Mouse (Mus musculus) thymus, postnatal 14 days (tissue): Measurements from ENCODE around the gene Yipf6.

Source experiments
- DNase-seq: peaks from one replicate; pipeline ENCODE4 v3.0.0; 2021

The Yipf6 gene

GRCm38 (mm10) chrX:98936101-98936500 is at the start of gene Yipf6:
Gene Yipf6, plus strand, starts transcription at chrX:98936316.
- DNase-seq: peak; percentile 3

DNA sequence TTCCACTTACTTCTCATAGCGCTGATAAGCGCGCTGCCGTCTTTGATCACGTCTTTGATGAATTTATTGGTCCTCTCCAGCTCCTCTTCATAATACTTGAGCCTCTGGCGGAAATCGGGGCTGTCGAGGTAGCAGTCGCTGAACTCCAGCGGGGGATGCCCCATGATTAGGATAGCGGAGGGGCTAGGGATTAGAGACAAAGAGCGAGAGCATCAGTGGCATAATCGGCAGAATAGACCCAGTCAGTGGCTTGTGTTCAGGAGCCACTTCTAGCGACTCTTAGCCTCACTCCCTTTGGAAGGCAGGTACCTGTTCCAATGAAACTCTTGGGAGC is 46.1 kb upstream of the Yipf6 start:
- no peak for DNase-seq

GRCm38 (mm10) chrX:98890406-98891116 is 45.6 kb upstream of the Yipf6 start, which contains the start of gene Ophn1:
Gene Ophn1, minus strand, starts transcription at chrX:98891025.
- DNase-seq: no peak

- no peak for DNase-seq
Measured at GRCm38 (mm10) chrX:98898307-98898706, 37.8 kb upstream of the Yipf6 start.

- DNase-seq: no peak
Measured at GRCm38 (mm10) chrX:98904226-98904625, 31.9 kb upstream of the Yipf6 start.

- no peak for DNase-seq
Measured at GRCm38 (mm10) chrX:98908910-98909309, 27.2 kb upstream of the Yipf6 start.

GRCm38 (mm10) chrX:98919423-98919822 is 16.7 kb upstream of the Yipf6 start:
- DNase-seq: no peak

DNA sequence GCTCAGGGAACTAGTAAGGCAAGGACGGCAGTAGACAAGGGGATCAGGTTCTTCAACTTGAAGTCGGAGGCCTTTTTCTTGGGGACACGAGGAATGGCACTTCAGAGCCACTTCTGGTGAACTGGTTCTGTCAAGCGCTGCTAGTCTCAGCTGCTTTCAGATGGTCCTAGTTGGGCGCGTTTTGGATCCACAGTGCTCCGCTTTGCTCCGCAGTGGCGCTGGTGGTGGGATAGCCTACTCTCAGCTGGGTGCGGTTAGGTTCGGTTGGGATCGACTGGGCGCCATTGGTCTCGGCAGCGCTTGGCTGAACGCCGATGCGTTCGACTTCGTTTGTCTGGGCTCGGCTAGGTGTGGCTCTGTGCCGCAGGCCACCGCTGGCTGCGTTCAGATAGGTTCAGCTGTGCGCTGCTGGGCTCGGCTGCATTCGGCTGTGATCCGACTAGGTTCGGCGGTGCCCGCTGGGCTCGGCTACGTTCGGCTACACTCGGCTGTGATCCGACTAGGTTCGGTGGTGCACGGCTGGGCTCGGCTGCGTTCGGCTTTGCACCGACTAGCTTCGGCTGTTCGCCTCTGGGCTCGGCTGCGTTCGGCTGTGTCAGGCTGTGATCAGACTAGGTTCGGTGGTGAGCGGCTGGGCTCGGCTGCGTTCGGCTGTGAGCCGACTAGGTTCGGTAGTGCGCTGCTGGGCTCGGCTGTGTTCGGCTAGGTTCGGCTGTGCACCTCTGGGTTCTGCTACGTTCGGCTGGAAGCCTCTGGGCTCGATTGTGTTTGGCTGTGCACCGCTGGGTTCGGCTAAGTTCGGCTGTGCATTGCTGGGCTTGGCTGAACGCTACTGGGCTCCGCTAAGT is 815 bp downstream of the Yipf6 start:
- DNase-seq: peak; percentile 90

DNA sequence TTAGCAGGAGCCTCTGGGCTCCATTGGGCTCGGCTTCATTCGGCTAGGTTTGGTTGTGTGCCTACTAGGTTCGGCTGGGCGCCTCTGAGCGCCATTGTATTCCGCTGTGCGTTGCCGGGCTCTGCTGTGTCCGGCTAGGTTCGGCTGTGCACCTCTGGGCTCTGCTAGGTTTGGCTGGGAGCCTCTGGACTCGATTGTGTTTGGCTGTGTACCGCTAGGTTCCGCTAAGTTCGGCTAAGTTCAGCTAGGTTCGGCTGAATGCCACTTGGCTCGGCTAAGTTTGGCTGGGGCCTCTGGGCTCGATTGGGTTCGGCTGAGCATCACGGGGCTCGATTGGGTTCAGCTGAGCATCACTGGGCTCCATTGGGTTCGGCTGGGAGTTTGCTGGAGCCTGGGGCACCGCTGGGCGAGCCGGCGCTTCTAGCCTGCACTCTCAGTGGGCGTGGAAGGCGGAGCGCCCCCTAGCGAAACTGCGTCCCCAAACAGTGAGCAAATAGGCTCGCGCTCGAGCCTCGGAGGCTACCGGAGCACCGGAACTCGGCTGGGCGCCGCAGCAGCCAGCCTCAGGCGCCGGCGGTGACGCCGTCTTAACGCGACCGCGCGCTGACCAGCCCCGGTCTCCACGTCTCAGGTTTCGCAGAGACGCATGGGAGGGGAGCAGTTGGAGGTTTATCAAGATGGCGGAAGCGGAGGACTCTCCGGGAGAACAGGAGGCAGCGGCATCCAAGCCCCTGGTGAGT is 1.6 kb downstream of the Yipf6 start:
- DNase-seq: peak; percentile 94

DNA sequence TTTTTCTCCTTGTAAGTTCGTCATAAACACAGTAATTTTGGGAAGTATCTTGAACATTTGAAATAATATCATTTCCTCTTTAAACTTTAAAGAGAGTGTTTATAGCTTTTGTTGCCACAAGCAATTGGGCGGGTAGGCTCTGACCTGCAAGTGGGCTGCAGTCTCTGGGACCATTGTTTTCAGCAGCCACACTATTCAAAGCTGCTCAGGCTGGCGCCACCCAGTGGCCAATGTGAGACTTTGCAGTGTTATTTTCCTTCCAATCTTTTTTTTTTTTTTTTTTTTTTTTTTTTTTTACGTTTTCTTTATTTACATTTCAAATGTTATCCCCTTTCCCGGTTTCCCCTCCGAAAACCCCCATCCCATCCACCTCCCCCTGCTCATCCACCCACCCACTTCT is 17.8 kb downstream of the Yipf6 start:
- DNase-seq: peak; percentile 18

GRCm38 (mm10) chrX:98958287-98958686 is 22.2 kb downstream of the Yipf6 start:
- DNase-seq: no peak

DNA sequence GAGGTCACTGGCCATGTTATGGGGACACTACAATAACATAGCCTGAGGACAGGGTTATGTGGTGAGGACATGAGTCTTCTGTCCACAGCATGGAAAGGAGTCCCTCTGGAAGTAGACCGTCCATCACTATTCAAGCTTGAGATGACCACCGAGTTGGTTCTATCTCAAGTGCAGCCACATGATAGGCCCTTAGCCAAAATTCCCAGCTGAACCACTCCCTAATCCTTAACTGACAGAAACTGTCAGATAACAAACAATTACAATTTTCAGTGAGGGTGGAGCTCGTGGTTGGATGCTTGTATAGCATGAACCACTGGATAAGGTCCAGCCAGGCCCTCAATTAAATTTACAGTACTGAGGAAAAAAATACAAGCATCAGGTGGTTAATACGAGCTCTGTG is 22.9 kb downstream of the Yipf6 start:
- DNase-seq: no peak

- no peak for DNase-seq
Measured at GRCm38 (mm10) chrX:98963742-98964141, 27.6 kb downstream of the Yipf6 start.

GRCm38 (mm10) chrX:98964513-98964912 is 28.4 kb downstream of the Yipf6 start:
- no peak for DNase-seq

DNA sequence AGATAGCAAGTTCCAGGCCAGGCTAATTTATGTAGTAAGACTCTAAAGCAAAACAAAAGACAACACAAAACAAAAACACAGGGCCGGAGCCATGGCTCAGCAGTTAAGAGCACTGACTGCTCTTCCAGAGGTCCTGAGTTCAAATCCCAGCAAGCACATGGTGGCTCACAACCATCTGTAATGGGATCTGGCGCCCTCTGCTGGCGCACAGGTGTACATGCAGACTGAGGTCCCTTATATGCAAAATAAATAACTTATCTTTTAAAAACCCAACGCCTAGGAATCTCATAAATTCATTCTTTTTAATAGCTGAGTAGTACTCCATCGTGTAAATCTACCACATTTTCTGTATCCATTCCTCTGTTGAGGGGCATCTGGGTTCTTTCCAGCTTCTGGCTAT is 50.5 kb downstream of the Yipf6 start:
- DNase-seq: peak; percentile 2

DNA sequence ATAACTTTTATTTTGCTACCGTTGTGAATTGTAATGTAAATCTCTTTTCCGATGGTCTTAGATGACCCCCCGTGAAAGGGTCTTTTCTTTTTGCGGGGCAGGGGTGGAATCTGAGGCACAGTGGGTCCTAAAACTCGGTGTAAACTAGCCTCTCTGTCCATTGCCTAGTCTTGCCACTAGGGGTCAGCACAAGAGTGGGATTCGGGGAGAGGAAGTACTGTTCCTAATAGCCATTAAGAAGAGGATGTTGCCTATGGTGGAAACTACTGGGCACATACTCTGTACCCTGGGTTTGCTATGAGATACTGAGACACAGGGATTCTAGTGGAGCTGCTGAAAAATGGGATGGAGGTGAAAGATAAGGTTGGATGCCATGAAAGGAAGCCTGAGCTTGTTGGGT is 53.5 kb downstream of the Yipf6 start:
- peak; percentile 31 for DNase-seq
